Comparison of ENCODE assay signal across 8 mouse cellular contexts in genomic region chr10:78168792-78169191, GRCm38 (mm10). TPM values are rescaled to one million over a fixed set of nuclear protein-coding genes. Genes with fewer than 3 reads are reported as not detected.
DNase-seq lines count a peak whose midpoint lies in the region; ATAC-seq and TF ChIP-seq lines count a peak whose summit lies in the region.

No protein-coding gene starts in this region.

- TF ChIP-seq CTCF in layer of hippocampus, adult 2 months (conservative IDR thresholded peaks at IDR 0.05), result no peak

- peaks cover 67% of the 10 kb centered on the region for H3K36me3 ChIP-seq in embryonic facial prominence, embryonic 12.5 days
- H3K36me3 ChIP-seq in hindbrain, embryonic 16.5 days (ENCODE audit: control insufficient read depth, insufficient read depth, low read length), result peaks cover 28% of the 10 kb centered on the region
- peaks cover 34% of the 10 kb centered on the region for H3K36me3 ChIP-seq in midbrain, embryonic 16.5 days (ENCODE audit: control insufficient read depth, insufficient read depth, low read length)

- H3K9me3 ChIP-seq in embryonic facial prominence, embryonic 12.5 days, result no peaks in the 10 kb centered on the region
- H3K9me3 ChIP-seq in hindbrain, embryonic 16.5 days (ENCODE audit: control insufficient read depth, low read length), result no peaks in the 10 kb centered on the region
- no peaks in the 10 kb centered on the region for H3K9me3 ChIP-seq in midbrain, embryonic 16.5 days (replicated peaks; ENCODE audit: control insufficient read depth, low read length, poor library complexity, severe bottlenecking)

- H3K27me3 ChIP-seq in embryonic facial prominence, embryonic 12.5 days, result no peaks in the 10 kb centered on the region
- H3K27me3 ChIP-seq in hindbrain, embryonic 16.5 days (replicated peaks; ENCODE audit: control insufficient read depth, insufficient read depth, low read length), result no peaks in the 10 kb centered on the region
- H3K27me3 ChIP-seq in midbrain, embryonic 16.5 days (ENCODE audit: control insufficient read depth, insufficient read depth, low read depth, low read length), result no peaks in the 10 kb centered on the region

- peak overlapping the region; percentile 66 for H3K4me2 ChIP-seq in embryonic facial prominence, embryonic 12.5 days (replicated peaks)
- H3K4me2 ChIP-seq in hindbrain, embryonic 16.5 days (ENCODE audit: low read length), result peak overlapping the region; percentile 87
- peak overlapping the region; percentile 83 for H3K4me2 ChIP-seq in midbrain, embryonic 16.5 days (ENCODE audit: low read length)

- peaks cover 15% of the 10 kb centered on the region for H3K4me1 ChIP-seq in embryonic facial prominence, embryonic 12.5 days
- H3K4me1 ChIP-seq in hindbrain, embryonic 16.5 days (ENCODE audit: control insufficient read depth, insufficient read depth, low read depth, low read length), result peaks cover 20% of the 10 kb centered on the region
- peaks cover 17% of the 10 kb centered on the region for H3K4me1 ChIP-seq in midbrain, embryonic 16.5 days (ENCODE audit: control insufficient read depth, insufficient read depth, low read length)

- no peak for DNase-seq in layer of hippocampus, adult 2 months (ENCODE audit: low spot score in 2 of 2)
- no peak for DNase-seq in layer of hippocampus, adult 11-12 months (ENCODE audit: low spot score)
- DNase-seq in ovary, adult 18-20 months (ENCODE audit: low spot score), result no peak
- DNase-seq in left cerebral cortex, adult 9 months (ENCODE audit: low spot score in 2 of 2), result no peak

- peak overlapping the region; percentile 74 for H3K9ac ChIP-seq in embryonic facial prominence, embryonic 12.5 days
- peak overlapping the region; percentile 91 for H3K9ac ChIP-seq in hindbrain, embryonic 16.5 days (ENCODE audit: low read depth, low read length)
- H3K9ac ChIP-seq in midbrain, embryonic 16.5 days (ENCODE audit: low read depth, low read length), result peak overlapping the region; percentile 85

- H3K27ac ChIP-seq in layer of hippocampus, adult 2 months, result peak overlapping the region; percentile 98
- no peak overlapping the region for H3K27ac ChIP-seq in embryonic facial prominence, embryonic 12.5 days
- H3K27ac ChIP-seq in hindbrain, embryonic 16.5 days (ENCODE audit: low read depth, low read length), result no peak overlapping the region
- H3K27ac ChIP-seq in midbrain, embryonic 16.5 days (ENCODE audit: low read length), result no peak overlapping the region

- WGBS in embryonic facial prominence, embryonic 12.5 days, result 88% methylated on average over 11 of the region's 11 CpGs
- 87% methylated on average over 11 of the region's 11 CpGs for WGBS in hindbrain, embryonic 16.5 days
- 88% methylated on average over 11 of the region's 11 CpGs for WGBS in midbrain, embryonic 16.5 days

- peak overlapping the region; percentile 99 for H3K4me3 ChIP-seq in layer of hippocampus, adult 2 months
- H3K4me3 ChIP-seq in embryonic facial prominence, embryonic 12.5 days, result peak overlapping the region; percentile 61
- H3K4me3 ChIP-seq in hindbrain, embryonic 16.5 days (ENCODE audit: low read length), result peak overlapping the region; percentile 89
- H3K4me3 ChIP-seq in midbrain, embryonic 16.5 days (ENCODE audit: low read depth, low read length), result peak overlapping the region; percentile 78

- no peak for ATAC-seq in embryonic facial prominence, embryonic 12.5 days (ENCODE audit: insufficient number of reproducible peaks, insufficient read depth, low FRiP score, low TSS enrichment)
- no peak for ATAC-seq in hindbrain, embryonic 16.5 days
- ATAC-seq in midbrain, embryonic 16.5 days, result no peak
- no peak for ATAC-seq in activated CD4-positive, CD25-positive, alpha-beta regulatory T cell, adult 4 months

RNA-seq across cellular contexts. Expression of gene D10Jhu81e, which starts 0.8 kb away (rescaled TPM):
- 100 to 1,000 TPM; 124 to 134 TPM for total RNA-seq in layer of hippocampus, adult 2 months (2021)
- 30.3 and 32.8 TPM in 2 replicates for polyA plus RNA-seq in embryonic facial prominence, embryonic 12.5 days (2016; fragmentation: Nextera tagmentation; extraction: Ambion mirVana)
- 31.8 and 35.4 TPM in 2 replicates for polyA plus RNA-seq in hindbrain, embryonic 16.5 days (2015; fragmentation: Nextera tagmentation; extraction: Ambion mirVana)
- 24.9 and 34.2 TPM in 2 replicates for polyA plus RNA-seq in midbrain, embryonic 16.5 days (2015; fragmentation: Nextera tagmentation; extraction: Ambion mirVana)
- polyA plus RNA-seq in activated CD4-positive, CD25-positive, alpha-beta regulatory T cell, adult 4 months (2017; shearing (Covaris generic)), result 10 to 100 TPM; 18.9 to 63.4 TPM

RNA-seq across cellular contexts. Expression of gene Pwp2, which starts 16.2 kb away (rescaled TPM):
- 10 to 100 TPM; 19.7 to 19.9 TPM for total RNA-seq in layer of hippocampus, adult 2 months (2021)
- 24.2 and 27.0 TPM in 2 replicates for polyA plus RNA-seq in embryonic facial prominence, embryonic 12.5 days (2016; fragmentation: Nextera tagmentation; extraction: Ambion mirVana)
- 15.9 and 17.0 TPM in 2 replicates for polyA plus RNA-seq in hindbrain, embryonic 16.5 days (2015; fragmentation: Nextera tagmentation; extraction: Ambion mirVana)
- polyA plus RNA-seq in midbrain, embryonic 16.5 days (2015; fragmentation: Nextera tagmentation; extraction: Ambion mirVana), result 18.1 and 19.0 TPM in 2 replicates
- polyA plus RNA-seq in activated CD4-positive, CD25-positive, alpha-beta regulatory T cell, adult 4 months (2017; shearing (Covaris generic)), result 10 to 100 TPM; 10.6 to 10.7 TPM
